Mouse (Mus musculus) liver, embryonic 15.5 days (tissue): ENCODE results near the gene Megf6. TPM values are rescaled to one million over a fixed set of nuclear protein-coding genes. Genes with fewer than 3 reads are reported as not detected.
A peak's percentile ranks its signal among the peaks of the same experiment; 100 is the strongest.

ENCODE experiments used
- ATAC-seq: fragments of 200-750 bp; cut with Nextera tagmentation; 2 replicates; pipeline ENCODE4 v1.8.0; 2017; ENCODE audit warnings: moderate number of reproducible peaks, mild to moderate bottlenecking, moderate library complexity; ENCODE audit not compliant: insufficient read depth
- H3K27ac ChIP-seq: fragments of 300-500 bp; sonication (generic); replicated peaks from 2 replicates; pipeline ENCODE4 v1.5.1; 2015; ENCODE audit warnings: mild to moderate bottlenecking, inconsistent platforms
- H3K27me3 ChIP-seq: fragments of 300-500 bp; sonication (generic); 2 replicates; pipeline ENCODE4 v1.6.1; 2015; ENCODE audit warnings: mild to moderate bottlenecking, inconsistent platforms
- H3K36me3 ChIP-seq: fragments of 300-500 bp; sonication (generic); replicated peaks from 2 replicates; pipeline ENCODE4 v1.6.1; 2015; ENCODE audit warnings: moderate library complexity, mild to moderate bottlenecking, inconsistent platforms
- H3K4me1 ChIP-seq: fragments of 300-500 bp; sonication (generic); replicated peaks from 2 replicates; pipeline ENCODE4 v1.6.1; 2015; ENCODE audit warnings: inconsistent platforms
- H3K4me2 ChIP-seq: fragments of 300-500 bp; sonication (generic); 2 replicates; pipeline ENCODE4 v1.6.1; 2015; ENCODE audit warnings: moderate library complexity, mild to moderate bottlenecking, inconsistent platforms
- H3K4me3 ChIP-seq: fragments of 300-500 bp; sonication (generic); replicated peaks from 2 replicates; pipeline ENCODE4 v1.5.1; 2015; ENCODE audit warnings: mild to moderate bottlenecking, inconsistent platforms
- H3K9ac ChIP-seq: fragments of 300-500 bp; sonication (generic); 2 replicates; pipeline ENCODE4 v1.6.1; 2015; ENCODE audit warnings: moderate library complexity, mild to moderate bottlenecking, inconsistent platforms
- H3K9me3 ChIP-seq: fragments of 300-500 bp; sonication (generic); replicated peaks from 2 replicates; pipeline ENCODE4 v1.6.1; 2016; ENCODE audit warnings: inconsistent platforms
- WGBS: fragments of 180-500 bp; shearing (Covaris S2); methylation state at CpG from one replicate; pipeline ENCODE4 v1.1.7; 2015; ENCODE audit warnings: mixed read lengths; ENCODE audit not compliant: insufficient replicate concordance; 5-methylcytosine and 5-hydroxymethylcytosine counted together
- polyA plus RNA-seq: library from polyadenylated mRNA; unstranded; fragments of >200 nt; fragmentation: Nextera tagmentation; extraction: Ambion mirVana; gene quantifications from 2 replicates; pipeline ENCODE4 v1.2.1, GENCODE M21; 2015

Gene Megf6
- polyA plus RNA-seq, 1 experiment from 2014 or later: 1.4 TPM

DNA sequence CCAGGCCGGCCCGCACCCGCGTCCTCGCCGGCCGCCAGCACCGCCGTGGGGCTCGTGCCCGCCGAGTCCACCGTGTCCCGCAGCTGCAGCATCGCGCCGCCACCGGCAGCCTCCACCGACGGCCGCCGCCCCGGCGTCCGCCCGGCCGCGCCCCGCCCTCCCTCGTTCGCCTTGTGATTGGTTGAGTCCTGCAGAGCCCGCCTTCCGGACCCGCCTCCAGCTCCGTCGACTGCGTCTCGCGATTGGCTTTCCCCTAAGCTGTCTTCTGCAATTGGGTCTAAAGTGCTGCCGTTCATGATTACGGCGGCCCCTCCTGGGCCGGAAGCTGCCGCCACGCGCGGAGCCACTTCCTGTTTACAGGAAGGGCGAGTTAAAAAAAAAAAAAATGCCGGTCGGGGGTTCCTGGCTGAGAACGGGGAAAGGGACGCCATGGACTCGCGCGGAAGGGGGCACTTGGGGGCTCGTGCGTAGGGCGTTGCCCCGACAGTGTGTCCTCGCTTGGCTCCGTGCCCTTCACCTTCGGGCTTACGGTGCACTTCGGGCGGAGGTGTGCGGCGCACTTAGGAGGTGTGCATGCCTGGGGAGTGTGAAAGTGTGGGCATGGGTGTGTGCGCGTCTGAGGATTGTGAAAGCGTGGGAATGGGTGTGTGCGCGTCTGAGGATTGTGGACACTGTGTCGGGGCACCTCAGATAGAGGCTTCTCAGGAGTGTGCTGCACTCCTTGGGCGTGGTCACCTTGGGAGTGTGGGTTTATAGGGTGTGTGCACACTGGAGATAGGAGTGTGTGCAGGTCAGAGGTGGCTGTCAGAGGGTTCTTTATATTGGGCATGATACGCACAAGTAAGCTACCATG is 9.8 kb upstream of the Megf6 start, which contains the start of gene Tprgl:
Gene Tprgl, minus strand, starts transcription at position 129 of the 853 bp plus-strand sequence.
- Histone ChIP-seq H3K9ac (peak within 1 kb of the TSS; percentile 86), H3K4me1 (peaks cover 52% of the 10 kb centered on the region), H3K4me3 (peak within 1 kb of the TSS; percentile 87), H3K9me3 (no peaks in the 10 kb centered on the region), H3K27ac (peak within 1 kb of the TSS; percentile 100), H3K36me3 (peaks cover 32% of the 10 kb centered on the region), H3K27me3 (no peaks in the 10 kb centered on the region), H3K4me2 (peak within 1 kb of the TSS; percentile 92)
- WGBS: 1% methylated on average over 75 of the region's 75 CpGs
- peak; percentile 93 for ATAC-seq

DNA sequence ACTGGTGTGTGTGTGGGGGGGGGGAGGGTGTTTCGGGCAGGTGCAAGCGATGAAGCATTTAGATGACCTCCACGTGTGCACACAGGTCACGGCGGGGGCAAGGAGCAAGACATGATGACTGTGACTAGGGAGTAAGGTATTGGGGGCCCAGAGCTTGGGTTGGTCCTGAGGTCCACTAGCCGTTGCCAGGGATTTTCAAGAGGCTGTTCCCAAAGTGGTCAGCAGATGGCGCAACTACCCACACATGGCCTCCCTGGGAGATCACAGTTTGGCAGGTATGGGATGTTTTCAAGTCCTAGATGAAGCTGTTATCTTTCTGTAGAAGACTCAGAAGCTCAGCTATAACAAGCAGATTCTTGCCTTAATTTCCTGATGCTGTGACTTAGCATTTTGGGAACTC is 7.2 kb upstream of the Megf6 start:
- Histone ChIP-seq H3K9ac (no peak overlapping the region), H3K36me3 (peaks cover 7% of the 10 kb centered on the region), H3K27ac (peak overlapping the region; percentile 100; the same call in 1 of the 2 replicates), H3K9me3 (no peaks in the 10 kb centered on the region), H3K4me1 (peaks cover 44% of the 10 kb centered on the region), H3K27me3 (peaks cover 20% of the 10 kb centered on the region), H3K4me3 (no peak overlapping the region), H3K4me2 (no peak overlapping the region)
- WGBS: 16% methylated on average over 7 of the region's 7 CpGs
- no peak for ATAC-seq

DNA sequence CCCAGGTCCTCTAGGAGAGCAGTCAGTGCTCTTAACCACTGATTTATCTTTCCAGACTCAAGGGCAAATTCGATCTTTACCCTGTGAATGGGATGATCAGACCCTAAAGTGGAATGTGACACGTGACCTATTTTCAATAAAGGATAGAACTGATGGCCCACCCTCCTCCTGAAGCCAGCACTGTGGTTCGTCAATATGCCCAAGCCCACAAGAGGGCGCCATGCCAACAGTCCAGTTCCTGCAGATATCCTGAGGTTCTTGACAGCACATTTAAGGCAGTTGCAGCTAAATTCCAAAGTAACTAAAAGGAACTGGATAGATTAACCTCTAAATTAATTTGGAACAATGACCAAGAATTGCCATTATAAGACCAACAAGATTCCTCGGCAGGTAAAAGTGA is 3.5 kb upstream of the Megf6 start:
- ATAC-seq: no peak
- Histone ChIP-seq H3K4me2 (no peak overlapping the region), H3K36me3 (no peaks in the 10 kb centered on the region), H3K27me3 (peaks cover 58% of the 10 kb centered on the region), H3K9me3 (no peaks in the 10 kb centered on the region), H3K4me3 (no peak overlapping the region), H3K4me1 (peaks cover 22% of the 10 kb centered on the region), H3K9ac (no peak overlapping the region), H3K27ac (no peak overlapping the region)
- WGBS: 21% methylated on average over 5 of the region's 5 CpGs

DNA sequence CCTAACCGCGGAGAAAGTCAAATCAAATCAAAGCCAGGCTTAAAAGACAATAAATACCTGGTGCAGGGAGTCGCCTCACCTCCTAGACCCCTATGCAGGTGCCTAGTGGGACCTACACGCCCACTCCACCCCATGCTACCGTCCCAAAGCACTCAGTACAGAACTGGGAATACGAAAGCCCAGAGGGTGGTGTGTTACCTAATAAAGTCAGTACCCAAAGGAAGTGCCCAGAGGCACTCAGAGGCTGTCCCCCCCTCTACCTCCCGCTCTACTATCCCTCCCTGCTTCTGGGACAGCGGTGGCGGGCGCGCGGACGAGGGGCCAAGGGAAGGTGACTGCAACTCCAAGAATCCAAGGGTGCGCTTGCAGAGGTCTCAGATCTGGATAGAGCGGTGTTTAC is 509 bp upstream of the Megf6 start:
- H3K4me1 ChIP-seq: peaks cover 3% of the 10 kb centered on the region
- ATAC-seq: no peak
- H3K27ac ChIP-seq: no peak overlapping the region
- H3K4me2 ChIP-seq: peak overlapping the region; percentile 60
- H3K36me3 ChIP-seq: no peaks in the 10 kb centered on the region
- peaks cover 81% of the 10 kb centered on the region for H3K27me3 ChIP-seq
- WGBS: 4% methylated on average over 15 of the region's 15 CpGs
- no peaks in the 10 kb centered on the region for H3K9me3 ChIP-seq
- H3K9ac ChIP-seq: no peak overlapping the region
- H3K4me3 ChIP-seq: peak overlapping the region; percentile 40

DNA sequence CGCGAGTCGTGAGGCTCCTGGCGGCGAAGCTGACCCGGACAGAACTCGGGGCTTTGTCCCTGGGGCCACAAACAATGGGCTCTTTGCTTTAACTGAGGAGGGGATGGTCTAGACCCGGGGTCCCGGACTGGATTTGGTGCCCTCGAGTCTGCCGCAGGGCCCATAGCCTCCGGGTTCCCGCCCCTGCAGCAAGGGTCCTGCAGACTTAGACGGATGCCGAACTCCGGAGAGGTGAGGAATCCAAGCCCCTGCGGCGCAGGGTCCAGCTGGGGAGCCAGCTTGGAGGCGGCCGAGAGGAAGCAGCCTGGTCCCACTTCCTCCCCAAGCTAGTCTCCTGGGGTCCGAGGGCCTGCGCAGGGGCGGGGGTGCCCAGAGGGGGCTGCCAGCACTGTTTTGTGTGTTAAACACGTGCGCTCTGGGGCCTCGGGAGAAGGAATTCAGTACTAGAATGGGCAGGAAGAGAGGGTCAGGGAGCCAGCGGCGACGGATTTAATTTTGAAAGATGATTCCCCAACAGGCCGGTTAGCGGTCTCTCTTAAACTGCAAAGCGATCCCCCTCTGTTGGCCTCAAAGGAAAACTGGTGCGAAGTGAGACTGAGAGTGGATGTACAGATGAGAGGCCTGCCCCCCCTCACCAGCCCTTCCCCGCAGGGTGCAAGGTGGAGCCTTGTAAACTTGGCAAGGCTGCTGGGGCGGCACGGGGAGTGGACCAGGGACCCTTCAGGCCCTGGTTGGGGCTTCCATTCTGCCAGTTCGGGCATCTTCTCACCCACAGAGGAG is 811 bp downstream of the Megf6 start:
- peak overlapping the region; percentile 40 for H3K4me3 ChIP-seq
- H3K36me3 ChIP-seq: no peaks in the 10 kb centered on the region
- H3K27me3 ChIP-seq: peaks cover 76% of the 10 kb centered on the region
- 2% methylated on average over 37 of the region's 37 CpGs for WGBS
- no peak overlapping the region for H3K9ac ChIP-seq
- H3K9me3 ChIP-seq: no peaks in the 10 kb centered on the region
- H3K27ac ChIP-seq: no peak overlapping the region
- no peak for ATAC-seq
- peaks cover 3% of the 10 kb centered on the region for H3K4me1 ChIP-seq
- H3K4me2 ChIP-seq: peak overlapping the region; percentile 60

DNA sequence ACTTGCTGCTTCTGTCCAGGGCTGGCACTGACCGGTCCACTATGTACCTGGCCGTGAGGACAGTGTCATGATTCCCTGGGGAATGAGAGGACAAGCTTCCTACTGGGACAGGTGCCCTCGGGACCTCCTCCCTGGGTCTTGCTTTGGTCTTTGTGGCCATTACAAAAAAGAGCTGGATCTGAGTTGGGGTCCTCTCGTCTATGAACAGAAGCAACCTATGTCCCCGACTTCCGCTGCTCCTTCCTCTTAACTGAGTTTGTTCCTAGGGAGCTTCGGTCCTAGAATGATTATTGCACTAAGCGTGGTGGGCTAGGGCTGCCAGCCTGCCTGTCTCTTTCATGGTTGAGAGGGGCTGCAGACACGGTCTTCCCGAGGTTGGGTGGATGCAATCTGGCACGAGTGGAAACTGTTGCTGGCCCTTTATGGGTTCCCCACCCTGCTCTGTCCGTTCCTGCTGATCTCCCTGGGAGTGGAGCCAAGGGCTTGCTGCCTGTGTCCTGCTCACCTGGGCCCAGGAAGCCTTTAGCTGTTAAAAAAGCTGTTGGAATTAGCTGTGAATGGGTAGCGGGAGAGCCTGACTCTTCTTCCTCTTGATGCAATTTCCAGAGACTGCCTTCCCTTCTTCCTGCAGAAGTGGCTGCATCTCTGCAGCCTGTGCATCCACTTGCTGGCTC is 1.5 kb downstream of the Megf6 start:
- no peak for ATAC-seq
- no peaks in the 10 kb centered on the region for H3K36me3 ChIP-seq
- peaks cover 70% of the 10 kb centered on the region for H3K27me3 ChIP-seq
- no peaks in the 10 kb centered on the region for H3K9me3 ChIP-seq
- no peak overlapping the region for H3K9ac ChIP-seq
- no peak overlapping the region for H3K27ac ChIP-seq
- H3K4me2 ChIP-seq: no peak overlapping the region
- 33% methylated on average over 13 of the region's 13 CpGs for WGBS
- H3K4me3 ChIP-seq: no peak overlapping the region
- peaks cover 3% of the 10 kb centered on the region for H3K4me1 ChIP-seq

DNA sequence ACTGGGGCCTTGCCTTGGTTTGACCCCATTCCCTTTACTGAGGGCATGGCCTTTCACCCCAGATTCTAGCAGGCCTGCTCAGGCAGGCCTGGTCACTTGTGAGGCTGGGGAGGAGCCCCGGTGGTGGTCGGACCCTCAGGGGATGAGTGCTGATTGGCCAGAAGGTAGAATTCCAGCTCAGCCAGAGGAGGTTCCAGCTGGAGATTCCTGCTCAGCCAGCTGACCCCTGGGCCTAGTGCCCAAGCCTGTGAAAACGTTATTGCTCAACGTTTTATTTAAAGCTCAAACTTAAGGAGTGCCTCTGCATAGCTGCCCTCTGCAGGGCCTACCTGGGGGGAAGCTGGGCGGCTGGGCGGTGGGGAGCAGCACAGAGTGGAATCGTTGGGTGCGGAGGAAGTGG is 6.7 kb downstream of the Megf6 start:
- Histone ChIP-seq H3K27ac (no peak overlapping the region), H3K4me1 (no peaks in the 10 kb centered on the region), H3K36me3 (no peaks in the 10 kb centered on the region), H3K27me3 (peaks cover 23% of the 10 kb centered on the region), H3K9ac (no peak overlapping the region), H3K4me3 (no peak overlapping the region), H3K9me3 (no peaks in the 10 kb centered on the region), H3K4me2 (no peak overlapping the region)
- no peak for ATAC-seq
- WGBS: 57% methylated on average over 8 of the region's 8 CpGs

DNA sequence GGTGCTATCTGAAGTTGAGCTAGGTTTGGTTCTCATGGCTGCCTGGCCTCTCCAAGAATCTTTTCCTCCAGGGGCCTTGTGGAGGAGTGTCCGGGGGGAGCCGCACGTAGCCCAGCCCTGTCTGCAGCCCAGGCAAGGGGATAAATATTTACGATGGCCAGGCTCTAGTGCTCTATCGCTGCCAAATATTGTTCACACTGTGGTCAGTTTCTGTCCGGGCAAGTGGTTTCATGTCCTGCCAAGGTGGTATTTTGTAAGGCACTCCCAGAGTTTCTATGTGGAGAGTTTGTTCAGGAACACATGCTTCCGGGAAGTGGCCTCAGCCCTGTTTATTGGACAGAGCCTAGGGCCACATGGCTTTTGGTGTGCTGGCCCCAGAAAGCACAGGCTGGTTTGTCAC is 10.5 kb downstream of the Megf6 start:
- no peak overlapping the region for H3K9ac ChIP-seq
- H3K9me3 ChIP-seq: no peaks in the 10 kb centered on the region
- no peak overlapping the region for H3K27ac ChIP-seq
- no peak overlapping the region for H3K4me2 ChIP-seq
- H3K4me3 ChIP-seq: no peak overlapping the region
- H3K4me1 ChIP-seq: no peaks in the 10 kb centered on the region
- 73% methylated on average over 7 of the region's 7 CpGs for WGBS
- H3K36me3 ChIP-seq: no peaks in the 10 kb centered on the region
- ATAC-seq: no peak
- H3K27me3 ChIP-seq: peaks cover 5% of the 10 kb centered on the region

DNA sequence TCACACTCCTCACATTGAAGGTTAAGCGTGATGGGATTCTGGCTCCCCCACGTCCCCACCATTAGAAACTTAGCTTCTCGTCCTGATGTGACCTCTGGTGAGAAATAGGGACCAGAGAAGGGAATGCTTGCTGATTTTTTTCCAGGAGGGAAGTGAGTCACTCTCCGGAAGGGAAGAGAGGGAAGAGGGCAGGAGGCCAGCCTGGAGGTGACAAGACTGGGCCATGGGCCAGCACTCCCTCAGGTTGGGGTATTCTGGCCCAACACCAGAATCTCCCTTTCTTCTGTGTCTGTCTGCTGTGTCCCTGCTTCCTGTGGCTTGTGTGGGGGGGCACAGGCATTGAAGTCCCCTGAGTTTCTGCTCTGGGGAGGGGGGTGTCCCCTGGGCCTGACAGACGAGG is 13.0 kb downstream of the Megf6 start:
- WGBS: 59% methylated on average over 5 of the region's 5 CpGs

DNA sequence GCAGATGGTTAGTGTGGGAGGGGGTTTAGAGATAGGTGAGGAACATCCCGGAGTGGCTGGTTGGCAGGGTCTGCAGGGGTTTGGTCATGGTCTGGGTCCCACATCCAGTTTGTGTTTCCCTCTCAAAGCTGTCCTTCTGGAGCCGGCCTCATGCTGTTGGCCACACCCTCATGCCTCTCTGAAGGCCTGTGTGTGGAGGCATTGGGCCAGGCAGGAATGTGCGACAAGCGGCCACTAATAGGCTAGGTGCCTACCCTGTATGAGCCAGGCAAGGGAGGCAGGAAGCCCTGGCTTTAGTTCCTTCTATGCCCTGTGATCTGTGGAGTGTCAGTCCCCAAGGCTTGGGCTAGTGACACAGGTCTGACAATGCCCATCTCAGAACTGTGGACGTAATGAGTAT is 14.5 kb downstream of the Megf6 start:
- no peak for ATAC-seq
- H3K4me3 ChIP-seq: no peak overlapping the region
- H3K9me3 ChIP-seq: no peaks in the 10 kb centered on the region
- H3K27ac ChIP-seq: no peak overlapping the region
- no peaks in the 10 kb centered on the region for H3K4me1 ChIP-seq
- no peak overlapping the region for H3K4me2 ChIP-seq
- 63% methylated on average over 5 of the region's 5 CpGs for WGBS
- H3K27me3 ChIP-seq: peaks cover 10% of the 10 kb centered on the region
- no peak overlapping the region for H3K9ac ChIP-seq
- no peaks in the 10 kb centered on the region for H3K36me3 ChIP-seq

More for the DNA sequence above, 13.0 kb downstream of the Megf6 start:
- Histone ChIP-seq H3K9me3 (no peaks in the 10 kb centered on the region), H3K27ac (no peak overlapping the region), H3K36me3 (no peaks in the 10 kb centered on the region), H3K4me2 (no peak overlapping the region), H3K27me3 (peaks cover 10% of the 10 kb centered on the region), H3K9ac (no peak overlapping the region), H3K4me3 (no peak overlapping the region), H3K4me1 (no peaks in the 10 kb centered on the region)
- ATAC-seq: no peak

DNA sequence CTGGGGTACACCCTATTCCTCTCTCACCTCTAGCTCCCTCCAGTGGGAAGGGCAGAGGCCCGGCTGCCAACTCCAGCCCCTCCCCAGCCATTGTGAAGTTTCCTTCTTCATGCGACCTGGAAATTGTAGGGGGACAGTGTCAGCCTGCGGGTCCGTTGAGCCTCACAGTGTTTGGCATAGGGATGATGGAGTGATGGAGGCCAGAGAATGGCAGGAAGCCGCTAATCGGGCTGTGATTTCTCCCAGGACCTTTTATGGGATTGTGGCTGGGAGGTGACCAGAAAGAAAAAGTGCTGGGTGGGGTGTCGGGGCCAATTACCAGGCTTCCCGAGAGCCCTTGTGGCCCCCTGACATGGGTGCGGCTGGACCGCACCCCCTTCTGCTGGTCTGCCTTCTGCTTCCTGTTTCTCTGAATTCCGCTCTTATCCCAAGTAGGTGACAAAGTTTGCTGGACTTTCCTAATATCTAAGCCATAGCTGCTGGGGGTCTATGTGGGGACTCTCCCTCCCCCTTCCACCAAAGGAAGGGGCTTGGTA is 15.5 kb downstream of the Megf6 start:
- no peak overlapping the region for H3K4me3 ChIP-seq
- no peak for ATAC-seq
- no peaks in the 10 kb centered on the region for H3K4me1 ChIP-seq
- H3K36me3 ChIP-seq: no peaks in the 10 kb centered on the region
- no peak overlapping the region for H3K9ac ChIP-seq
- H3K27ac ChIP-seq: no peak overlapping the region
- H3K27me3 ChIP-seq: peaks cover 10% of the 10 kb centered on the region
- H3K4me2 ChIP-seq: no peak overlapping the region
- WGBS: 44% methylated on average over 11 of the region's 11 CpGs
- no peaks in the 10 kb centered on the region for H3K9me3 ChIP-seq
